Mouse (Mus musculus) intestine, embryonic 14.5 days (tissue): Measurements from ENCODE around the gene Rita1. TPM values are rescaled to one million over a fixed set of nuclear protein-coding genes. Genes with fewer than 3 reads are reported as not detected.

Experiments used
- ATAC-seq: fragments of 200-750 bp; cut with Nextera tagmentation; replicated peaks from 2 replicates; pipeline ENCODE4 v1.8.0; 2017; ENCODE audit warnings: low read depth, moderate number of reproducible peaks, moderate TSS enrichment, moderate library complexity; ENCODE audit not compliant: low FRiP score, low TSS enrichment
- DNase-seq: peaks from one replicate; pipeline ENCODE4 v3.0.0-alpha.2; 2018; ENCODE audit warnings: low spot score
- H3K27ac ChIP-seq: fragments of 300-500 bp; sonication (generic); 2 replicates; pipeline ENCODE4 v1.5.1; 2014; ENCODE audit warnings: low read depth, mild to moderate bottlenecking, control low read depth
- H3K27me3 ChIP-seq: fragments of 300-500 bp; sonication (generic); replicated peaks from 2 replicates; pipeline ENCODE4 v1.6.1; 2014; ENCODE audit warnings: low read length, control low read depth; ENCODE audit not compliant: control insufficient read depth, insufficient read depth
- H3K36me3 ChIP-seq: fragments of 300-500 bp; sonication (generic); 2 replicates; pipeline ENCODE4 v1.6.1; 2014; ENCODE audit warnings: low read length, control low read depth; ENCODE audit not compliant: control insufficient read depth, insufficient read depth
- H3K4me1 ChIP-seq: fragments of 300-500 bp; sonication (generic); replicated peaks from 2 replicates; pipeline ENCODE4 v1.6.1; 2014; ENCODE audit warnings: low read length, control low read depth, mixed read lengths; ENCODE audit not compliant: control insufficient read depth, insufficient read depth
- H3K4me2 ChIP-seq: fragments of 300-500 bp; sonication (generic); 2 replicates; pipeline ENCODE4 v1.6.1; 2014; ENCODE audit warnings: low read length
- H3K4me3 ChIP-seq: fragments of 300-500 bp; sonication (generic); 2 replicates; pipeline ENCODE4 v1.5.1; 2014; ENCODE audit warnings: low read depth, low read length, control low read depth, mixed read lengths
- H3K9ac ChIP-seq: fragments of 300-500 bp; sonication (generic); 2 replicates; pipeline ENCODE4 v1.6.1; 2014; ENCODE audit warnings: mild to moderate bottlenecking, low read length
- H3K9me3 ChIP-seq: fragments of 300-500 bp; sonication (generic); 2 replicates; pipeline ENCODE4 v1.6.1; 2016; ENCODE audit warnings: low read length, control low read depth; ENCODE audit not compliant: control insufficient read depth
- WGBS: fragments of 180-500 bp; shearing (Covaris S2); extraction: QIAGEN DNeasy Blood & Tissue Kit; methylation state at CpG from one replicate; pipeline ENCODE4 v1.1.7; 2014; 5-methylcytosine and 5-hydroxymethylcytosine counted together
- polyA plus RNA-seq: library from polyadenylated mRNA; unstranded; fragments of >200 nt; fragmentation: Nextera tagmentation; extraction: Ambion mirVana; gene quantifications from 2 replicates; pipeline ENCODE4 v1.2.1, GENCODE M21; 2014

Gene Rita1
- polyA plus RNA-seq, 1 experiment from 2014 or later: 9.4 TPM

GRCm38 (mm10) chr5:120578504-120579081 lies 33.8 kb downstream of the Rita1 start:
- H3K27me3 ChIP-seq: no peaks in the 10 kb centered on the region
- H3K9me3 ChIP-seq: no peaks in the 10 kb centered on the region
- H3K4me3 ChIP-seq: no peak overlapping the region
- H3K4me2 ChIP-seq: peak overlapping the region; percentile 28
- ATAC-seq: peak; percentile 55; the same call in 1 of the 2 replicates
- DNase-seq: peak; percentile 74
- H3K4me1 ChIP-seq: peaks cover 35% of the 10 kb centered on the region
- no peak overlapping the region for H3K9ac ChIP-seq
- H3K36me3 ChIP-seq: peaks cover 19% of the 10 kb centered on the region; the same call in 1 of the 2 replicates
- H3K27ac ChIP-seq: peak overlapping the region; percentile 84
- 27% methylated on average over 12 of the region's 12 CpGs for WGBS

- H3K4me2 ChIP-seq: no peak overlapping the region
- no peak overlapping the region for H3K4me3 ChIP-seq
- ATAC-seq (no peak), DNase-seq (no peak)
- no peaks in the 10 kb centered on the region for H3K27me3 ChIP-seq
- peak overlapping the region; percentile 84 for H3K27ac ChIP-seq
- peaks cover 35% of the 10 kb centered on the region for H3K4me1 ChIP-seq
- peaks cover 18% of the 10 kb centered on the region for H3K36me3 ChIP-seq
- whole genome bisulfite sequencing: 61% methylated on average over 10 of the region's 10 CpGs
- no peaks in the 10 kb centered on the region for H3K9me3 ChIP-seq
- no peak overlapping the region for H3K9ac ChIP-seq
These were observed 34.4 kb downstream of the Rita1 start for GRCm38 (mm10) chr5:120577935-120578441.

DNA sequence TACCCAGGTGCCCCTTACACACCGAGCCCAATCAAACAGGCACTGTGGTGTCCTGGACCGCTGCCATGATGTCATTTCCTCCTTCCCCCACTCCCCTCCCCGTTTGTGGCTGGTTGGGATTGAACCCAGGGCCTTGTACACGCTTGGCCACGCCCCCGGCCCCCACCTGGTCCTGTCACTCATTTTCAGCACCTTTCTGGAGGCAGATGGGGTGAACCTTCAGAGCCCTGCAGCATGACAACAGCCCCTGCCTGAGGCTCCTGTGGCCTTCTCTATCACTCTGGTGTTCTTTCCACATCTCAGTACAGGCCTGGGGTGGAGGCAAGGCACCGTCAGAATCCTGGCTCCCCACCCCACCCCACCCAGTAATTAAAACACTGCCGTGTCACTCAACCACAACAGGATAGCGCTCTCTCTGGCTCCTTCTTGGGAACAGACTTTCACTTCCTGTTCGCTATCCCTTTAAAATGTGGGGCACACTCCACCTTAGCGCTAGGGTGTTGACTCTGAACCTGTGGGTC lies 35.5 kb downstream of the Rita1 start:
- DNase-seq: no peak
- H3K4me2 ChIP-seq: no peak overlapping the region
- H3K27ac ChIP-seq: no peak overlapping the region
- peaks cover 15% of the 10 kb centered on the region for H3K36me3 ChIP-seq
- H3K4me1 ChIP-seq: peaks cover 39% of the 10 kb centered on the region
- H3K27me3 ChIP-seq: no peaks in the 10 kb centered on the region
- H3K9ac ChIP-seq: no peak overlapping the region
- WGBS: 69% methylated on average over 11 of the region's 11 CpGs
- H3K9me3 ChIP-seq: no peaks in the 10 kb centered on the region
- H3K4me3 ChIP-seq: no peak overlapping the region
- ATAC-seq: no peak; the same call in 1 of the 2 replicates

GRCm38 (mm10) chr5:120574469-120575063 lies 37.8 kb downstream of the Rita1 start:
- ATAC-seq: no peak
- Histone ChIP-seq H3K4me2 (no peak overlapping the region), H3K9ac (no peak overlapping the region), H3K4me1 (peaks cover 51% of the 10 kb centered on the region), H3K27me3 (no peaks in the 10 kb centered on the region), H3K4me3 (no peak overlapping the region), H3K27ac (no peak overlapping the region), H3K36me3 (peaks cover 4% of the 10 kb centered on the region; the same call in 1 of the 2 replicates), H3K9me3 (no peaks in the 10 kb centered on the region)
- 66% methylated on average over 10 of the region's 10 CpGs for WGBS
- DNase-seq: no peak

GRCm38 (mm10) chr5:120571056-120571740 lies 41.2 kb downstream of the Rita1 start:
- peaks cover 56% of the 10 kb centered on the region for H3K4me1 ChIP-seq
- H3K9me3 ChIP-seq: no peaks in the 10 kb centered on the region
- peak overlapping the region; percentile 0; the same call in 1 of the 2 replicates for H3K27ac ChIP-seq
- ATAC-seq (no peak), DNase-seq (no peak)
- H3K4me2 ChIP-seq: no peak overlapping the region
- H3K36me3 ChIP-seq: peaks cover 4% of the 10 kb centered on the region; the same call in 1 of the 2 replicates
- no peaks in the 10 kb centered on the region for H3K27me3 ChIP-seq
- WGBS: 38% methylated on average over 14 of the region's 14 CpGs
- H3K4me3 ChIP-seq: no peak overlapping the region
- H3K9ac ChIP-seq: no peak overlapping the region

- Histone ChIP-seq H3K36me3 (peaks cover 4% of the 10 kb centered on the region; the same call in 1 of the 2 replicates), H3K9ac (no peak overlapping the region), H3K27ac (no peak overlapping the region; the same call in 1 of the 2 replicates), H3K4me1 (peaks cover 64% of the 10 kb centered on the region), H3K27me3 (no peaks in the 10 kb centered on the region), H3K9me3 (no peaks in the 10 kb centered on the region), H3K4me3 (no peak overlapping the region), H3K4me2 (no peak overlapping the region)
- WGBS: 75% methylated on average over 11 of the region's 11 CpGs
- ATAC-seq (no peak), DNase-seq (no peak)
These were observed 42.0 kb downstream of the Rita1 start for GRCm38 (mm10) chr5:120570289-120570897.

DNA sequence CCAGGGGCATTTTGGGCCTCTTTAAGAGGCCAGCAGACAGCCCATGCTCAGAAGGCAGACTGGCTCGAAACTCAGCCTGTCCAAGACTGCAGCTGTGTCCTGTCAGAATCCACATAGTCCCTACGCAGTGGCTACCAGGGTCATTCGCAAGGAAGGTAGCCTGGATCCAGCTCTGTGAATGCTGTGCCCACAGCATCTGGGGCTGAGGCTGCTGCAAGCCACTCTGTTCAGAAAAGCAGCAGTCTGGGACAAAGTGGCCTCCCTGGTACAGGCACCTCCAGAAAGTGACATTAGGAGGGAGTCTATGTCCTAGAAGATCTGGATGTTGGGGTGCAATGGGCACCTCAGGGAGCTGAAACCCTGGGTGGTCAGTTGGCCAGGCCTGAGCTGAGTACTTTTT lies 42.6 kb downstream of the Rita1 start:
- 59% methylated on average over 3 of the region's 3 CpGs for WGBS
- DNase-seq (no peak), ATAC-seq (no peak)
- H3K9ac ChIP-seq: no peak overlapping the region
- H3K4me2 ChIP-seq: no peak overlapping the region
- H3K4me3 ChIP-seq: no peak overlapping the region
- no peaks in the 10 kb centered on the region for H3K27me3 ChIP-seq
- H3K9me3 ChIP-seq: no peaks in the 10 kb centered on the region
- peaks cover 70% of the 10 kb centered on the region for H3K4me1 ChIP-seq
- peaks cover 4% of the 10 kb centered on the region; the same call in 1 of the 2 replicates for H3K36me3 ChIP-seq
- H3K27ac ChIP-seq: no peak overlapping the region

- no peak overlapping the region for H3K9ac ChIP-seq
- peaks cover 76% of the 10 kb centered on the region for H3K4me1 ChIP-seq
- H3K9me3 ChIP-seq: no peaks in the 10 kb centered on the region
- 0 out of 2 replicates have a peak overlapping the region, but pooled peaks have one; percentile 62 for H3K27ac ChIP-seq
- H3K36me3 ChIP-seq: peaks cover 4% of the 10 kb centered on the region; the same call in 1 of the 2 replicates
- ATAC-seq (no peak), DNase-seq (no peak)
- WGBS: 65% methylated on average over 4 of the region's 4 CpGs
- H3K4me3 ChIP-seq: no peak overlapping the region
- H3K27me3 ChIP-seq: no peaks in the 10 kb centered on the region
- no peak overlapping the region for H3K4me2 ChIP-seq
These were observed 43.4 kb downstream of the Rita1 start for GRCm38 (mm10) chr5:120568964-120569363.
